Mouse (Mus musculus) neural tube, embryonic 11.5 days (tissue): ENCODE measurements at regions not wholly inside any gene's neighbourhood (a gene's known extent, or its start where the extent isn't known, plus 50 kb on each side); places are given as distances from the start of the nearest gene placed in this dataset.

Experiments used
- ATAC-seq: fragments of 200-750 bp; cut with Nextera tagmentation; 2 replicates; pipeline ENCODE4 v1.8.0; 2017; ENCODE audit warnings: moderate number of reproducible peaks, mild to moderate bottlenecking, moderate TSS enrichment, moderate library complexity; ENCODE audit not compliant: insufficient read depth, low FRiP score, low TSS enrichment
- DNase-seq: peaks from one replicate; pipeline ENCODE4 v3.0.0-alpha.2; 2015; ENCODE audit warnings: low spot score
- H3K27ac ChIP-seq: fragments of 300-500 bp; sonication (generic); 2 replicates; pipeline ENCODE4 v1.5.1; 2014; ENCODE audit warnings: low read depth, mild to moderate bottlenecking, low read length
- H3K27me3 ChIP-seq: fragments of 300-500 bp; sonication (generic); 2 replicates; pipeline ENCODE4 v1.6.1; 2014; ENCODE audit warnings: mild to moderate bottlenecking, low read length, mixed read lengths; ENCODE audit not compliant: control insufficient read depth, insufficient read depth
- H3K36me3 ChIP-seq: fragments of 300-500 bp; sonication (generic); 2 replicates; pipeline ENCODE4 v1.6.1; 2014; ENCODE audit warnings: mild to moderate bottlenecking, low read length, moderate library complexity, mixed read lengths; ENCODE audit not compliant: control insufficient read depth, insufficient read depth
- H3K4me1 ChIP-seq: fragments of 300-500 bp; sonication (generic); 2 replicates; pipeline ENCODE4 v1.6.1; 2014; ENCODE audit warnings: low read length, mixed read lengths; ENCODE audit not compliant: control insufficient read depth, insufficient read depth
- H3K4me2 ChIP-seq: fragments of 300-500 bp; sonication (generic); 2 replicates; pipeline ENCODE4 v1.6.1; 2014; ENCODE audit warnings: low read depth, mild to moderate bottlenecking, moderate library complexity
- H3K4me3 ChIP-seq: fragments of 300-500 bp; sonication (generic); 2 replicates; pipeline ENCODE4 v1.5.1; 2014; ENCODE audit warnings: low read depth, low read length
- H3K9ac ChIP-seq: fragments of 300-500 bp; sonication (generic); 2 replicates; pipeline ENCODE4 v1.6.1; 2014; ENCODE audit warnings: mild to moderate bottlenecking, low read length
- H3K9me3 ChIP-seq: fragments of 300-500 bp; sonication (generic); 2 replicates; pipeline ENCODE4 v1.6.1; 2016; ENCODE audit warnings: low read length; ENCODE audit not compliant: control insufficient read depth
- WGBS: fragments of 180-500 bp; shearing (Covaris S2); extraction: QIAGEN DNeasy Blood & Tissue Kit; methylation state at CpG from one replicate; pipeline ENCODE4 v1.1.7; 2014; 5-methylcytosine and 5-hydroxymethylcytosine counted together

DNA sequence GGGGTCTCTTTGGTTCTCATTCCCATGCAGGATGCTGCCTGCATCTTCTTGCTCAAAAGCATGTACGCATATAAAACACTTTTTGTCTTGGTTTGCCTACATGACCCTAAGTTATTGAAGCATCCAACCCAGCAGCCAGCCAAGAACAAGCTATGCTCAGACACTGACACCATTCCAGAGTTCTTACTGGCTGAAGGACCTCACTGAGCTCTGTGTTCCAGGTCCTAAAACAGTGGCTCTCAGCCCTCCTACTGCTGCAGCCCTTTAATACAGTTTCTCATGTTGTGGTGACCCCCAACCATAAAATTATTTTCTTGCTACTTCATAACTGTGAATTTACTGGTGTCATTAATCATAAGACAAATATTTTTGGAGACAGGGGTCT lies 450.4 kb downstream of the Tns1 start:
- WGBS, result 69% methylated on average over 1 of the region's 1 CpGs

DNA sequence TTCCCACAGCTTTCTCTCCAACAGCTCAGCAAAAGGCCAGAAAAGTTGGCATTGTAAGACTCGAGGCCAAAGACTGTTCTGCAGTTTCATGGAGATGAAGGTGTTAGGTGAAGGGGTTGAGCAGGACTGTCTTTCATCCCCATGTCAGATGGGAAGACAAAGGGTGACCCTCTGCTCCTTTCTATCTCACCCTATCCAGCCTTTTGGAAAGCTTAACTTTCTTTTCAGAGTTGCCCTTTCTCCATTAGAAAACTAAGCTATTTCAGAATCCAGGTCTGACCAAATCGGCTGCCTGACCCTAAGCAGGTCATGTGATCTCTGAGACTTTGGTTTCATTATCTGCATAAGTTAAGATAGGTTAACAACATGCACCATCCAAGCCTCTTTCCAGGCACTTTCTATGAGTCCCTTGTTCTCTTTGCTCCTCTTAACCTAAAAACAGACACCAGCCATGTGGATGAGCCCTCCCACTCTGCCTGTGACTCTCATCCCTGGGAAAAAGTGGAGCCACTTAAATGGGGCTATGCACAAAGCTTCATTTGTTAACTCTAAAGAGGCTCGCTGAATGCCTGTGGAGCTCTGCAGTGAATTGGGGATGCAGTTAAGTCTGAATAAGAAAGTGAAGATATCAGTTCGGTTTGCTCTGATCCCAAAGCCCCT lies 450.9 kb downstream of the Tns1 start:
- Histone ChIP-seq H3K9me3 (no peaks in the 10 kb centered on the region), H3K9ac (no peak overlapping the region), H3K27ac (no peak overlapping the region), H3K27me3 (no peaks in the 10 kb centered on the region), H3K4me1 (no peaks in the 10 kb centered on the region), H3K4me2 (no peak overlapping the region), H3K4me3 (no peak overlapping the region), H3K36me3 (no peaks in the 10 kb centered on the region)
- peak; percentile 13 for DNase-seq
- ATAC-seq, result no peak
- 40% methylated on average over 4 of the region's 4 CpGs for WGBS

More for the DNA sequence above, 450.4 kb downstream of the Tns1 start:
- DNase-seq (no peak), ATAC-seq (no peak)
- H3K4me3 ChIP-seq, result no peak overlapping the region
- H3K9ac ChIP-seq, result no peak overlapping the region
- H3K27me3 ChIP-seq, result no peaks in the 10 kb centered on the region
- no peaks in the 10 kb centered on the region for H3K36me3 ChIP-seq
- no peak overlapping the region for H3K4me2 ChIP-seq
- no peaks in the 10 kb centered on the region for H3K9me3 ChIP-seq
- no peaks in the 10 kb centered on the region for H3K4me1 ChIP-seq
- no peak overlapping the region for H3K27ac ChIP-seq

DNA sequence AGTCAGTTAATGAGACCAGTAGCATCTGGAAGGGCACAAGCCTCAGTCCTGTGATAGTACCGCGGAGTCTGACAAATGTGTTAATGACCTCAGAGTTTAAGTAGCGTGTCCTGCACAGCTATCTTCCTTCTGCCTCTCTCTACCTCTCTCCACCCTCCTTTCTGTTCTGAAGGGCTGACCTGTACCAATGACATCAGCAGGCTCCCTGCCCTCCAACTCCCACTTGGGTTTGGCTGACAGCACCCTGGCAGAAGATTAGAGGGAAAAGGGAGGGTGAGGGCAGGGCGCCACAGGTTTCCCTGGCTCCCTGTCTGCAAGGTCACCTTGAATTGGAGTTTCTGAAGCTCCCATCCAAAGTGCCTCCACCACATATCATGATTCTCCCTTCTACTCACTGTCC lies 452.0 kb downstream of the Tns1 start:
- Histone ChIP-seq H3K27ac (no peak overlapping the region), H3K27me3 (no peaks in the 10 kb centered on the region), H3K4me3 (no peak overlapping the region), H3K36me3 (no peaks in the 10 kb centered on the region), H3K9me3 (no peaks in the 10 kb centered on the region), H3K4me2 (no peak overlapping the region), H3K4me1 (no peaks in the 10 kb centered on the region), H3K9ac (no peak overlapping the region)
- 87% methylated on average over 4 of the region's 4 CpGs for WGBS
- DNase-seq (no peak), ATAC-seq (no peak)

DNA sequence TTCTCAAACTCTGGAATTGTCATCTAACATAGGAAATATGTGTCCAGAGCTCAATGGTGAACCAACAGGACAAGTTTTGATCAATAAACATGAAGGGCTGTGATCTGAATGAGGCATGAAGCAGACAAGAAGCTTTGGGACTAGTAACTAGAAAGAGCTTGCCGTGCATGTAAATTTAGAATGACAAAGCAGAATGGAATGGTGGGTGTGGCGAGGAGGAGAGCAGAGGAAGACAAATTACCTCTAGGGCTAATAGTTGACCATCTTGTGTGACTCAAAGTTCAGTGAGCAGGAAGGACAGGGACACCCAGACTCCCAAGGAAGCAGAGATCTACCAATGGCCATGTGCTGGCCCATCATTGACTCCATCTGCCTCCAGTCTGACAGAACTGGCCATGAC lies 455.6 kb downstream of the Tns1 start:
- DNase-seq (no peak), ATAC-seq (no peak)
- no peak overlapping the region for H3K4me2 ChIP-seq
- H3K9ac ChIP-seq, result no peak overlapping the region
- 77% methylated on average over 2 of the region's 2 CpGs for WGBS
- no peaks in the 10 kb centered on the region for H3K9me3 ChIP-seq
- H3K27me3 ChIP-seq, result no peaks in the 10 kb centered on the region
- H3K36me3 ChIP-seq, result no peaks in the 10 kb centered on the region
- no peak overlapping the region for H3K4me3 ChIP-seq
- no peak overlapping the region for H3K27ac ChIP-seq
- no peaks in the 10 kb centered on the region for H3K4me1 ChIP-seq

DNA sequence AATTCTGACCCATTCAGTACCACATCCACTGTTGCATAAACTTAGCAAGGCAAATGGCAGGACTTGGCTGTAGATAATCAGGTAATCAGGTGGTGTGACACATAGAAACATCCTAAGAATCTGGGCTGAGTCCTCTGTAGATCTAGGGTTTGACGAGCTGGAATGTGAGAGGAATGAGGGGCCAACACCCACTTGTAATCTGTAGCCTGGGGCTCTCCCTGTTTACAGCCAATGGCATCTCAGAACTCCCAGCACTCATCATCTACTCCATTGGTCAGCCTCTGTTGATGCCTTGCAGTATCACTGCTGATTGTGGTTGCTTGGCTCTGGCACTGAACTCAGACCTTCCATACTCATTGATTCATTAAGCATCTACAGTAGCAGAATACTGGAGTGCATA lies 460.7 kb downstream of the Tns1 start:
- no peak overlapping the region for H3K4me2 ChIP-seq
- no peak overlapping the region for H3K27ac ChIP-seq
- H3K36me3 ChIP-seq, result no peaks in the 10 kb centered on the region
- H3K27me3 ChIP-seq, result no peaks in the 10 kb centered on the region
- ATAC-seq (no peak), DNase-seq (no peak)
- no peak overlapping the region for H3K4me3 ChIP-seq
- no peaks in the 10 kb centered on the region for H3K4me1 ChIP-seq
- no peak overlapping the region for H3K9ac ChIP-seq
- 53% methylated on average over 1 of the region's 1 CpGs for WGBS
- no peaks in the 10 kb centered on the region for H3K9me3 ChIP-seq

DNA sequence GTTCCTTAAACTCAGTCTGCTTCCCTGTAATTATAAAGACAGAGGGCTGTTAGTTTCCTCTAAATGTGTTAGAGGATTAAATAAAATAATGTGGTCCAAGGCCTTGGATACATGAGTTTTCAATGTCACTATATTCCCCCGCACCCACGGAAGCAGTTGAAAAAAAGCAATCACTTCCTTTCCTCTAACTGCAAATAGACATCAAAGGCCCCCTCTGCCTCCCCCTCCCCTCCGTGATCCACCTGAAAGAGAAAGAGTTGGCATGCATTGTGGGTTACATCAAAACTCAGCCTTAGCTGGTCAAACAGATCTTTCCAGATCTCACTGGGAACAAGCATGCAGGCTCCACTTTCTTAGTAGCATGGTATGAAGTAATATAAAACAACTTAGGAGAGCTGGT lies 479.2 kb downstream of the Tns1 start:
- no peak for DNase-seq
- Histone ChIP-seq H3K4me3 (no peak overlapping the region), H3K4me1 (peaks cover 18% of the 10 kb centered on the region; the same call in 1 of the 2 replicates), H3K4me2 (no peak overlapping the region), H3K9ac (no peak overlapping the region), H3K36me3 (no peaks in the 10 kb centered on the region), H3K9me3 (no peaks in the 10 kb centered on the region), H3K27ac (no peak overlapping the region), H3K27me3 (no peaks in the 10 kb centered on the region)
- no peak for ATAC-seq
- WGBS, result 81% methylated on average over 3 of the region's 3 CpGs

DNA sequence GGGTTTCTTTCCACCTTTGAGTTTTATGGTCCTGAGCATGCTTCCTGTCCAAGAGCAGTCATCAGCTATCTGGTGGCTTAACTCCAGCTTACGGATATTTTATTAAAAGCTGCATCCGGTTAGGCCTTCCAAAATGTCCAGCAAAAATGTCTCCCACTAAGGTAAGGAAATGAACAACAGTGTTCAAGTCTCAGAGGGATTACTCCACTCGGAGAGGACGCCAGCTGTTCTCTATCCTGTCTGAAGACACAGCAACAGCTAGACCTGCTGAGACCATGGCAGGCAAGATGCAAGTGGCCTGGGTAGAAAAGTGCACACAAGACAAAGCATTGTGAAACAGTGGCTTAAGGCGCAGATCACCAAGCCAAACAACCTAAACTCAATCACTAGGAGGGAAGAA lies 479.9 kb downstream of the Tns1 start:
- H3K27ac ChIP-seq, result no peak overlapping the region

DNA sequence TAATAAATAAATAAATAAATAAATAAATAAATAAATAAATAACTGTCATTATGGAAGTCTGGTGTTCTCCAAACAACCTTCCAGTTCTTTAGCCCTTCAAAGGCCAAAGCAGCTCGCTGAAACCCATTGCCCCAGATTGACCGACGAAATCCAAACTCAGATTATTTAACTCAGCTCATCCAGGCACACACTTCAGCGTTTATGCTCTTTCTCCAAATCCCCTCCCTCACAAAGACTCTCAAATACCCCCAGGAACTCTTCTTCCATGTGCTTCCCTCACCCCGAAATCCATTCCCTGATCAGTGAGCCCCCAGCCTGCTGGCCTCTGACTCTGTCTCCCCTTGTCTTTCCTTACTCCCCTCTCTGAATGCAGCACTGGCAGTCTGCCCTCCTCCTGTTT lies 480.8 kb downstream of the Tns1 start:
- DNase-seq, result no peak
- H3K27me3 ChIP-seq, result no peaks in the 10 kb centered on the region
- no peaks in the 10 kb centered on the region for H3K9me3 ChIP-seq
- no peak overlapping the region for H3K4me2 ChIP-seq
- no peak overlapping the region for H3K27ac ChIP-seq
- ATAC-seq, result no peak
- H3K4me3 ChIP-seq, result no peak overlapping the region
- H3K4me1 ChIP-seq, result peaks cover 18% of the 10 kb centered on the region; the same call in 1 of the 2 replicates
- 70% methylated on average over 5 of the region's 5 CpGs for WGBS
- no peaks in the 10 kb centered on the region for H3K36me3 ChIP-seq
- H3K9ac ChIP-seq, result no peak overlapping the region

More for the DNA sequence above, 479.9 kb downstream of the Tns1 start:
- Histone ChIP-seq H3K9ac (no peak overlapping the region), H3K4me1 (peaks cover 18% of the 10 kb centered on the region; the same call in 1 of the 2 replicates), H3K9me3 (no peaks in the 10 kb centered on the region), H3K27me3 (no peaks in the 10 kb centered on the region), H3K4me2 (no peak overlapping the region), H3K36me3 (no peaks in the 10 kb centered on the region), H3K4me3 (no peak overlapping the region)
- WGBS, result 71% methylated on average over 5 of the region's 5 CpGs
- ATAC-seq (no peak), DNase-seq (no peak)

DNA sequence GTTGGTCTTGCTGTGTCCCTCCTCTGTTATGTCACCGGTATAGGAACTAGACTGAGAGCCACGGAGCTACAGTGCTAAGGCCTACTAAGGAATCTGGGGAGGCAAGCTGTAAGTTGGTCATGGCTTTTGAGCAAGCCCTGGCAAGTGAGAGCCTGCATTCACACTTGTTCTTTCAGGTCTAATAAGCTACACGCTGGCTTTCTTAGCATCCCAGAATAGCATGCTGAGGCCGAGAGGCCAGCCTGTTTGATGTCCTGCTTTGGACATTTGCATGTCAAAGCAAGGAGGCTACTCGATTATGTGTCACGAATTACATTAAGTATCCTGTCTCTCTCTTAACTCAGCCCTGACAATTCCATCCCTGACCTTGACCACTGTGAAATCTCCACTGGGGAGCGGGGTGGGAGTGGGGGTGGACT lies 481.5 kb downstream of the Tns1 start:
- H3K36me3 ChIP-seq, result no peaks in the 10 kb centered on the region
- H3K4me1 ChIP-seq, result peaks cover 18% of the 10 kb centered on the region; the same call in 1 of the 2 replicates
- ATAC-seq (peak; percentile 71), DNase-seq (peak; percentile 55)
- H3K4me2 ChIP-seq, result no peak overlapping the region
- no peak overlapping the region for H3K9ac ChIP-seq
- H3K27ac ChIP-seq, result 0 out of 2 replicates have a peak overlapping the region, but pooled peaks have one; percentile 34
- no peaks in the 10 kb centered on the region for H3K9me3 ChIP-seq
- H3K4me3 ChIP-seq, result no peak overlapping the region
- no peaks in the 10 kb centered on the region for H3K27me3 ChIP-seq
- WGBS, result 15% methylated on average over 7 of the region's 7 CpGs
